ENCODE assay signal across 10 mouse cellular contexts in the genomic region with DNA sequence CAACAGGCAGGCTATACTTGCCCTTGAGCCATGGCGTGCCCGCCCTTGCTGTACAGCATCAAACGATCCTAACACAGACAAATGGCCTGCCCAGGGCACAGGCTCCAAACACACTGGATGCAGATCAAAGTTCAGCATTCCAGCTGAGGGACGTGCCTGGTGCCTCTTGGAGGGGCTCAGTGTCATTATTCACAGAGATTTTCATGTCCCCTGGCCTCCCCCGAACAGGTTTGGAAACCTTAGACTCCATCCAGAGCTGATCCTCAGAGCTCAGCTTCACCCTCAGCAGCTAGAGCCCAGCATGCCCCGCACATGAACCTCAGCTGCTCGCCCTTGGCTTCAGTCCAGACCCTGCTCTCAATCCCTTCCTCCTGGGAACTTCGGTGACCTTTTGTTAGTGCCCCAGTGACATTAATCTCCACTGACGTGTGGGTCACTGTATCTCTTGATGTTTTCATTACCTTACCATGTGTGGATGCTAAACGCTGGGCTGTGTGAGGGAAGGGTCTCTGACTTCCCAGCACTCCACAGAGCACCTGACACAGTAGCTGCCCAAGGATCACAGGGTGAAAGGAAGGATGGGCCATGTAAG. TPM values are rescaled to one million over a fixed set of nuclear protein-coding genes. Genes with fewer than 3 reads are reported as not detected.
DNase-seq lines count a peak whose midpoint lies in the region; ATAC-seq lines count a peak whose summit lies in the region.
"Had no signal": no experiment of that assay in that cellular context is flagged by ENCODE, and none has a peak within 500 bp of the region (broad histone marks: within the 10 kb centered on the region; RNA-seq: fewer than 3 reads in every experiment).

No protein-coding gene starts in this region.

- H3K4me1 ChIP-seq in neural tube, embryonic 15.5 days = no peaks in the 10 kb centered on the region
- no peaks in the 10 kb centered on the region for H3K4me1 ChIP-seq in embryonic facial prominence, embryonic 11.5 days (ENCODE audit: control insufficient read depth, insufficient read depth, low read length)
- H3K4me1 ChIP-seq: hindbrain, embryonic 15.5 days had no signal

- H3K27ac ChIP-seq in neural tube, embryonic 15.5 days (replicated peaks) = no peak overlapping the region
- no peak overlapping the region for H3K27ac ChIP-seq in embryonic facial prominence, embryonic 11.5 days (replicated peaks; ENCODE audit: low read depth, low read length)
- H3K27ac ChIP-seq: hindbrain, embryonic 15.5 days; macrophage had no signal

- no peak overlapping the region for H3K9ac ChIP-seq in neural tube, embryonic 15.5 days (replicated peaks)
- H3K9ac ChIP-seq in embryonic facial prominence, embryonic 11.5 days (replicated peaks; ENCODE audit: low read length) = no peak overlapping the region
- H3K9ac ChIP-seq: hindbrain, embryonic 15.5 days had no signal

- WGBS in neural tube, embryonic 15.5 days = 30% methylated on average over 10 of the region's 10 CpGs
- 36% methylated on average over 10 of the region's 10 CpGs for WGBS in embryonic facial prominence, embryonic 11.5 days

- peak; percentile 54 for DNase-seq in neural tube, embryonic 10.5 days (ENCODE audit: extremely low spot score, low spot score)
- DNase-seq in embryonic facial prominence, embryonic 11.5 days (ENCODE audit: low spot score) = peak; percentile 29
- DNase-seq in kidney, postnatal 10 days = peak; percentile 62
- DNase-seq in skeletal muscle tissue, adult 2 months (ENCODE audit: low read depth, low spot score) = peak; percentile 52
- no peak for DNase-seq in cerebellum, postnatal 10 days
- no peak for DNase-seq in frontal cortex, postnatal 14 days (ENCODE audit: low spot score in 2 of 2)

- H3K27me3 ChIP-seq in neural tube, embryonic 15.5 days (replicated peaks) = no peaks in the 10 kb centered on the region
- H3K27me3 ChIP-seq in embryonic facial prominence, embryonic 11.5 days (ENCODE audit: control insufficient read depth, insufficient read depth, low read length) = no peaks in the 10 kb centered on the region
- H3K27me3 ChIP-seq: hindbrain, embryonic 15.5 days had no signal

- no peak for ATAC-seq in neural tube, embryonic 15.5 days (ENCODE audit: low FRiP score)
- ATAC-seq in embryonic facial prominence, embryonic 11.5 days (replicated peaks; ENCODE audit: insufficient number of reproducible peaks, low FRiP score, low TSS enrichment, low read depth) = no peak; the same call in 1 of the 2 replicates
- ATAC-seq in CD4-positive, CD25-positive, alpha-beta regulatory T cell, adult 4 months = no peak

- no peaks in the 10 kb centered on the region for H3K9me3 ChIP-seq in neural tube, embryonic 15.5 days (replicated peaks)
- no peaks in the 10 kb centered on the region for H3K9me3 ChIP-seq in embryonic facial prominence, embryonic 11.5 days (replicated peaks; ENCODE audit: control insufficient read depth, low read length)
- H3K9me3 ChIP-seq: hindbrain, embryonic 15.5 days had no signal

- H3K36me3 ChIP-seq in neural tube, embryonic 15.5 days = no peaks in the 10 kb centered on the region
- H3K36me3 ChIP-seq in embryonic facial prominence, embryonic 11.5 days (replicated peaks; ENCODE audit: control insufficient read depth, insufficient read depth, low read depth, low read length) = no peaks in the 10 kb centered on the region
- H3K36me3 ChIP-seq: hindbrain, embryonic 15.5 days had no signal

- H3K4me3 ChIP-seq in neural tube, embryonic 15.5 days (replicated peaks) = no peak overlapping the region
- no peak overlapping the region for H3K4me3 ChIP-seq in embryonic facial prominence, embryonic 11.5 days (ENCODE audit: low read depth, low read length)
- H3K4me3 ChIP-seq: hindbrain, embryonic 15.5 days had no signal

- no peak overlapping the region for H3K4me2 ChIP-seq in neural tube, embryonic 15.5 days
- no peak overlapping the region for H3K4me2 ChIP-seq in embryonic facial prominence, embryonic 11.5 days (ENCODE audit: low read depth, low read length)
- H3K4me2 ChIP-seq: hindbrain, embryonic 15.5 days had no signal

RNA-seq across cellular contexts. Expression of gene Ephx1, which starts 20.1 kb away (rescaled TPM):
- polyA plus RNA-seq in neural tube, embryonic 15.5 days (2015; fragmentation: Nextera tagmentation; extraction: Ambion mirVana) = 7.4 and 7.6 TPM in 2 replicates
- polyA plus RNA-seq in embryonic facial prominence, embryonic 11.5 days (2014; fragmentation: Nextera tagmentation; extraction: Ambion mirVana) = 1.4 and 2.1 TPM in 2 replicates
- polyA plus RNA-seq in CD4-positive, CD25-positive, alpha-beta regulatory T cell, adult 4 months (2017; shearing (Covaris generic)) = 100 to 1,000 TPM; 247 to 262 TPM

RNA-seq across cellular contexts. Expression of gene 9130409I23Rik, which starts 50.4 kb away (rescaled TPM):
- 0.10 and 0.13 TPM in 2 replicates for polyA plus RNA-seq in neural tube, embryonic 15.5 days (2015; fragmentation: Nextera tagmentation; extraction: Ambion mirVana)
- polyA plus RNA-seq in embryonic facial prominence, embryonic 11.5 days (2014; fragmentation: Nextera tagmentation; extraction: Ambion mirVana) = not detected in 2 replicates
- not detected for polyA plus RNA-seq in CD4-positive, CD25-positive, alpha-beta regulatory T cell, adult 4 months (2017; shearing (Covaris generic))
- polyA plus RNA-seq: hindbrain, embryonic 15.5 days; macrophage had no signal

RNA-seq across cellular contexts. Expression of gene Tmem63a, which starts 58.5 kb away (rescaled TPM):
- polyA plus RNA-seq in neural tube, embryonic 15.5 days (2015; fragmentation: Nextera tagmentation; extraction: Ambion mirVana) = 2.5 and 5.4 TPM in 2 replicates
- polyA plus RNA-seq in embryonic facial prominence, embryonic 11.5 days (2014; fragmentation: Nextera tagmentation; extraction: Ambion mirVana) = 3.1 TPM in 2 replicates
- 10 to 100 TPM; 17.2 to 34.7 TPM for polyA plus RNA-seq in CD4-positive, CD25-positive, alpha-beta regulatory T cell, adult 4 months (2017; shearing (Covaris generic))

Comparison
In these comparisons a context has a peak if more than half of its experiments do, and no peak if none do; other contexts are left out.
1. DNase-seq: peak in neural tube, embryonic 10.5 days (single experiment), embryonic facial prominence, embryonic 11.5 days (single experiment), kidney, postnatal 10 days (single experiment) and skeletal muscle tissue, adult 2 months (single experiment); none in cerebellum, postnatal 10 days (0 of 2) and frontal cortex, postnatal 14 days (0 of 2).
2. RNA of gene Ephx1, which starts 20.1 kb away (polyA plus RNA-seq): 247 to 262 TPM in CD4-positive, CD25-positive, alpha-beta regulatory T cell, adult 4 months; 7.4 to 7.6 TPM in neural tube, embryonic 15.5 days and 1.4 to 2.1 TPM in embryonic facial prominence, embryonic 11.5 days; every median in the first group is over 10 times any median in the second.